26 mouse cellular contexts compared by ENCODE assay signal in genomic region chr2:76323185-76323875, GRCm38 (mm10). TPM values are rescaled to one million over a fixed set of nuclear protein-coding genes. Genes with fewer than 3 reads are reported as not detected.
DNase-seq lines count a peak whose midpoint lies in the region.
"Had no signal": no experiment of that assay in that cellular context is flagged by ENCODE, and none has a peak within 500 bp of the region (broad histone marks: within the 10 kb centered on the region; RNA-seq: fewer than 3 reads in every experiment).

No protein-coding gene starts in this region.

- intact Hi-C loops in left cerebral cortex, postnatal 4 days (cut with DNase I): no loop called here

- peak; percentile 10 to 15 for DNase-seq in frontal cortex, postnatal 36 days (ENCODE audit: low spot score in 2 of 2)
- no peak for DNase-seq in frontal cortex, postnatal 25 days (ENCODE audit: low spot score in 2 of 2)
- peak; percentile 10 to 25 for DNase-seq in left cerebral cortex, adult 18-20 months (ENCODE audit: low spot score in 2 of 2)
- no peak for DNase-seq in left cerebral cortex, postnatal 4 days
- peak; percentile 28 for DNase-seq in right cerebral cortex, adult 18-20 months
- no peak for DNase-seq in right cerebral cortex, postnatal 10 days (ENCODE audit: low spot score in 2 of 2)
- peak; percentile 41 for DNase-seq in telencephalon, adult 2 months (ENCODE audit: low read depth, low spot score)
- DNase-seq in cerebellum, adult 8-10 months: no peak
- DNase-seq: adrenal gland, postnatal 10 days; cerebellum, adult 11 months; cerebellum, adult 9-11 months; gastrocnemius, postnatal 10 days; heart, postnatal 14 days; kidney, adult 9 months; kidney, postnatal 36 days; lung, postnatal 36 days; right cerebral cortex, postnatal 14 days; spleen, adult 18-20 months; thymus, adult 18-20 months; thymus, postnatal 25 days had no signal

RNA-seq across cellular contexts. Expression of gene Pde11a, which starts 15.2 kb away (rescaled TPM):
- total RNA-seq in left cerebral cortex, adult 18-20 months (2021): 1 to 10 TPM; 3.8 to 4.6 TPM
- total RNA-seq in left cerebral cortex, postnatal 4 days (2021): 1 to 10 TPM; 1.4 to 2.2 TPM
- total RNA-seq: liver, adult 2 months; MEL had no signal

RNA-seq across cellular contexts. Expression of gene Cyct, which starts 36.9 kb away (rescaled TPM):
- total RNA-seq in left cerebral cortex, adult 18-20 months (2021): not detected
- not detected for total RNA-seq in left cerebral cortex, postnatal 4 days (2021)
- total RNA-seq: adrenal gland, postnatal 10 days; gastrocnemius, postnatal 10 days; heart, postnatal 14 days; hindbrain, postnatal 0 days; layer of hippocampus, adult 8-10 months; left cerebral cortex, postnatal 25 days; liver, adult 2 months; megakaryocyte, adult 5-6 weeks; MEL had no signal

RNA-seq across cellular contexts. Expression of gene Rbm45, which starts 46.5 kb away (rescaled TPM):
- 10 to 100 TPM; 37.8 to 40.0 TPM for total RNA-seq in left cerebral cortex, adult 18-20 months (2021)
- 10 to 100 TPM; 39.9 to 42.5 TPM for total RNA-seq in left cerebral cortex, postnatal 4 days (2021)

Comparison
In these comparisons a context has a peak if more than half of its experiments do, and no peak if none do; other contexts are left out.
1. DNase-seq: peak in frontal cortex, postnatal 36 days (2 of 2), left cerebral cortex, adult 18-20 months (2 of 2), right cerebral cortex, adult 18-20 months (single experiment) and telencephalon, adult 2 months (single experiment); none in frontal cortex, postnatal 25 days (0 of 2), left cerebral cortex, postnatal 4 days (single experiment), right cerebral cortex, postnatal 10 days (0 of 2) and cerebellum, adult 8-10 months (single experiment).